ENCODE assay signal across 13 mouse cellular contexts in genomic region chr3:130961704-130962103, GRCm38 (mm10).
DNase-seq lines count a peak whose midpoint lies in the region; ATAC-seq lines count a peak whose summit lies in the region.
"Had no signal": no experiment of that assay in that cellular context is flagged by ENCODE, and none has a peak within 500 bp of the region (broad histone marks: within the 10 kb centered on the region; RNA-seq: fewer than 3 reads in every experiment).

No protein-coding gene starts in this region.

- no peak overlapping the region for H3K9ac ChIP-seq in neural tube, embryonic 11.5 days (ENCODE audit: low read length)
- peak overlapping the region; percentile 30; the same call in 1 of the 2 replicates for H3K9ac ChIP-seq in forebrain, embryonic 16.5 days (replicated peaks; ENCODE audit: low read depth, low read length)
- H3K9ac ChIP-seq in midbrain, embryonic 11.5 days (ENCODE audit: low read length) = no peak overlapping the region
- H3K9ac ChIP-seq: heart, embryonic 15.5 days; liver, embryonic 15.5 days had no signal

- ATAC-seq in neural tube, embryonic 11.5 days (ENCODE audit: insufficient read depth, low FRiP score, low TSS enrichment) = no peak
- no peak for ATAC-seq in forebrain, embryonic 16.5 days
- ATAC-seq in midbrain, embryonic 11.5 days (ENCODE audit: low FRiP score) = peak; percentile 82

- H3K36me3 ChIP-seq in neural tube, embryonic 11.5 days (ENCODE audit: control insufficient read depth, insufficient read depth, low read length) = no peaks in the 10 kb centered on the region
- H3K36me3 ChIP-seq in forebrain, embryonic 16.5 days (ENCODE audit: control insufficient read depth, insufficient read depth) = no peaks in the 10 kb centered on the region
- no peaks in the 10 kb centered on the region for H3K36me3 ChIP-seq in midbrain, embryonic 11.5 days (ENCODE audit: control insufficient read depth, insufficient read depth, low read length)
- H3K36me3 ChIP-seq: heart, embryonic 15.5 days; liver, embryonic 15.5 days had no signal

- no peak for DNase-seq in neural tube, embryonic 11.5 days (ENCODE audit: low spot score)
- DNase-seq in neural tube, embryonic 10.5 days (ENCODE audit: extremely low spot score, low spot score) = no peak
- peak; percentile 87 for DNase-seq in midbrain, embryonic 11.5 days (ENCODE audit: low spot score, missing footprints)
- DNase-seq in lung, postnatal 10 days = no peak
- no peak for DNase-seq in B cell, adult 2 months
- no peak for DNase-seq in layer of hippocampus, adult 18-20 months (ENCODE audit: low spot score in 2 of 2)
- DNase-seq: adrenal gland, adult 2 months; cerebellum, adult 11 months; gastrocnemius, postnatal 25 days; kidney, adult 8-10 months had no signal

- no peak overlapping the region for H3K4me2 ChIP-seq in neural tube, embryonic 11.5 days (ENCODE audit: low read depth)
- peak overlapping the region; percentile 27 for H3K4me2 ChIP-seq in forebrain, embryonic 16.5 days (ENCODE audit: low read length)
- H3K4me2 ChIP-seq in midbrain, embryonic 11.5 days = peak overlapping the region; percentile 40; the same call in 1 of the 2 replicates
- H3K4me2 ChIP-seq: heart, embryonic 15.5 days; liver, embryonic 15.5 days had no signal

- no peaks in the 10 kb centered on the region for H3K9me3 ChIP-seq in neural tube, embryonic 11.5 days (ENCODE audit: control insufficient read depth, low read length)
- H3K9me3 ChIP-seq in forebrain, embryonic 16.5 days (ENCODE audit: control insufficient read depth, low read length) = no peaks in the 10 kb centered on the region
- H3K9me3 ChIP-seq in midbrain, embryonic 11.5 days (ENCODE audit: control insufficient read depth, low read length) = no peaks in the 10 kb centered on the region
- H3K9me3 ChIP-seq: heart, embryonic 15.5 days; liver, embryonic 15.5 days had no signal

- 49% methylated on average over 6 of the region's 6 CpGs for WGBS in neural tube, embryonic 11.5 days
- WGBS in forebrain, embryonic 16.5 days = 29% methylated on average over 6 of the region's 6 CpGs
- WGBS in midbrain, embryonic 11.5 days = 10% methylated on average over 6 of the region's 6 CpGs

- H3K4me1 ChIP-seq in neural tube, embryonic 11.5 days (ENCODE audit: control insufficient read depth, insufficient read depth, low read length) = no peaks in the 10 kb centered on the region
- peaks cover 21% of the 10 kb centered on the region for H3K4me1 ChIP-seq in forebrain, embryonic 16.5 days (replicated peaks; ENCODE audit: control insufficient read depth, insufficient read depth, low read length)
- peaks cover 29% of the 10 kb centered on the region for H3K4me1 ChIP-seq in midbrain, embryonic 11.5 days (ENCODE audit: control insufficient read depth, insufficient read depth, low read length)
- H3K4me1 ChIP-seq: liver, embryonic 15.5 days had no signal

- no peaks in the 10 kb centered on the region for H3K27me3 ChIP-seq in neural tube, embryonic 11.5 days (ENCODE audit: control insufficient read depth, insufficient read depth, low read length)
- H3K27me3 ChIP-seq in forebrain, embryonic 16.5 days (replicated peaks; ENCODE audit: control insufficient read depth, insufficient read depth, low read length) = 0 out of 2 replicates have a peak, but pooled peaks cover 2% of the 10 kb centered on the region
- H3K27me3 ChIP-seq in midbrain, embryonic 11.5 days (ENCODE audit: control insufficient read depth, insufficient read depth, low read length) = no peaks in the 10 kb centered on the region
- H3K27me3 ChIP-seq: heart, embryonic 15.5 days; liver, embryonic 15.5 days had no signal

- H3K4me3 ChIP-seq in neural tube, embryonic 11.5 days (ENCODE audit: low read depth, low read length) = no peak overlapping the region
- H3K4me3 ChIP-seq in forebrain, embryonic 16.5 days (replicated peaks; ENCODE audit: low read length) = no peak overlapping the region
- H3K4me3 ChIP-seq in midbrain, embryonic 11.5 days (ENCODE audit: low read depth, low read length) = no peak overlapping the region
- H3K4me3 ChIP-seq: heart, embryonic 15.5 days; liver, embryonic 15.5 days had no signal

- 0 out of 2 replicates have a peak overlapping the region, but pooled peaks have one; percentile 7 for H3K27ac ChIP-seq in neural tube, embryonic 11.5 days (ENCODE audit: low read depth, low read length)
- 0 out of 2 replicates have a peak overlapping the region, but pooled peaks have one; percentile 4 for H3K27ac ChIP-seq in forebrain, embryonic 16.5 days (ENCODE audit: low read length)
- peak overlapping the region; percentile 88 for H3K27ac ChIP-seq in midbrain, embryonic 11.5 days (ENCODE audit: low read depth, low read length)
- H3K27ac ChIP-seq: heart, embryonic 15.5 days; liver, embryonic 15.5 days had no signal

Comparison
In these comparisons a context has a peak if more than half of its experiments do, and no peak if none do; other contexts are left out.
1. H3K27ac ChIP-seq: peak in every context shown above with its lines; median percentile 88 in midbrain, embryonic 11.5 days; 7 in neural tube, embryonic 11.5 days; 4 in forebrain, embryonic 16.5 days.